Mouse (Mus musculus) brain, embryonic 14.5 days (tissue): Measurements from ENCODE around the gene Nphp4.

Experiments
- CTCF ChIP-seq: fragments of 200-500 bp; IDR thresholded peaks from 2 replicates; pipeline ENCODE4 v1.5.1; 2012; ENCODE audit warnings: inconsistent platforms, mild to moderate bottlenecking, moderate library complexity, borderline replicate concordance; ENCODE audit not compliant: insufficient read depth, insufficient read length; ENCODE audit errors: extremely low read depth
- POLR2A ChIP-seq: fragments of 200-500 bp; IDR thresholded peaks from 2 replicates; pipeline ENCODE4 v1.6.1; 2012; ENCODE audit warnings: mild to moderate bottlenecking, inconsistent platforms, borderline replicate concordance; ENCODE audit not compliant: poor library complexity, insufficient read depth, insufficient read length, severe bottlenecking; ENCODE audit errors: extremely low read depth

DNA sequence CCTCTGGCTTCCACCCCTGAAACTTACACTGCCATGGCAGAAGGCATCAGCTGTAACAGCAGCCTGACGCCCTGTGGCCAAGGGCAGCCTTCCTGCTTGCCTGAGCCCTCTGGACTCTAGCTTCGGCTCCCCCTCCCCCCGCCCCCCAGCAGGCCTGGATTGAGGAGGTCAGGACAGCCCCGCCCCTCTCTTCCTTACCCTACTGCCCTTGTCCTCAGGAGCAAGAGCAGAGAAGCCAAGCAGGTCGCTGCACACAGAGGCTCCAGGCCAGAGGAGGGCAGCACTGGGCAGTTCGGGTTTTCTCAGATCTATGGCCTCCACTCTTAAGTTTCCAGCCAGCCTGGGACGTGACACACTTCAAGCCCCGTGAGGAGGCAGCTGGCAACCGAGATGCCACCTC, 64.7 kb downstream of the Nphp4 start:
- peak; percentile 53; the same call in 1 of the 2 replicates for TF ChIP-seq CTCF
- no peak for TF ChIP-seq POLR2A
